Mouse (Mus musculus) right cerebral cortex, postnatal 25 days (tissue): ENCODE results near the gene Zfp597.
"Not testable (repeated sequence)": the region's sequence is repeated elsewhere in the genome, so short reads cannot be mapped to it uniquely, and the experiment has no call there.

Experiments used
- DNase-seq: peaks from one replicate; pipeline ENCODE4 v3.0.0; 2022

Gene Zfp597

DNA sequence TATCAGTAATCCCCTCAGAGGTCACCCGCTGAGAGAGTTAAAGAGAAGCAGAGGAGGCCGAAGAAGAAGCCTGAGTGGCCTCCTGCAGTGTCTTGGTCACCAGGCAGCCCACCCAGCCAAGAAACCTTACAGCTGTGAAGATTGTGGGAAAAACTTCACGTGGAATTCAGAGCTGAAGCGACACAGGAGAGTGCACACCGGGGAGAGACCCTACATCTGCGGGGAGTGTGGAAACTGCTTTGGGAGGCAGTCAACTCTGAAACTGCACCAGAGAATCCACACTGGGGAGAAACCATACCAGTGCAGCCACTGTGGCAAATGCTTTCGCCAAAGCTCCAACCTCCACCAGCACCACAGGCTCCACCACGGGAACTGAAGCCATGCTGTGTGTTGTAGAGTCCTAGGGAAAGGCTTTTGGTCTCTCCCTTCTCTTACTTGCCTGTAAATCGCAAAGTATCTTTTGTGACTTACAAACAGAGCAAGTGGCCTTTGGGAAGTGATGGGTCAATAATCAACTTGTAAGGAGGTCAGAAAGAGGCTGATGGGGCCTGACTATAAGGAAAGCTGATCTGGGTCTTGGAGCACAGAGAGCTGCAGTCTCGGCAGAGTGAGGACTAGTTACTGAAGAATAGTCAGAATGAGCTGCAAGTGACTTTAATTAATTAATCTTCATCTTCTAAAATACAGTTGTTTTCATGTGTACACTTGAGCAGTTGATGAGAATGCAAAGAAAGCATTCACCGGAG lies 29.8 kb downstream of the Zfp597 start:
- DNase-seq: no peak

- DNase-seq: no peak
Observed at GRCm38 (mm10) chr16:3852586-3852985, 31.8 kb downstream of the Zfp597 start.

- DNase-seq: not testable (repeated sequence)
Observed at GRCm38 (mm10) chr16:3851301-3851700, 33.1 kb downstream of the Zfp597 start.

GRCm38 (mm10) chr16:3848416-3848815 lies 35.9 kb downstream of the Zfp597 start:
- no peak for DNase-seq

DNA sequence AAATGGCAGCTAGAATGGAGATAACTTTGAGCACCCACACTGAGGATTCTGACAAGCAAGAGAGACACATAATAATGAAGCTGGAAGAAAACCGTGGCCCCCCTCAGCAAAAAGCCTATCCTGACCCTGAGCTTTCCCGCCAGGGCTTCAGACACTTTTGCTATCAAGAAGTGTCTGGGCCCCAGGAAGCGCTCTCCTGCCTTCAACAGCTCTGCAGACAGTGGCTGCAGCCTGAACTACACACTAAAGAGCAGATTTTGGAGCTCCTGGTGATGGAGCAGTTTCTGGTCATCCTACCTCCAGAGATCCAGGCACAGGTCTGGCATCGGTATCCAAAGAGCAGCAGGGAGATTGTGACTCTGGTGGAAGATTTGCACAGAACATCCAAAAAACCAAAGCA lies 36.5 kb downstream of the Zfp597 start:
- DNase-seq: no peak

DNA sequence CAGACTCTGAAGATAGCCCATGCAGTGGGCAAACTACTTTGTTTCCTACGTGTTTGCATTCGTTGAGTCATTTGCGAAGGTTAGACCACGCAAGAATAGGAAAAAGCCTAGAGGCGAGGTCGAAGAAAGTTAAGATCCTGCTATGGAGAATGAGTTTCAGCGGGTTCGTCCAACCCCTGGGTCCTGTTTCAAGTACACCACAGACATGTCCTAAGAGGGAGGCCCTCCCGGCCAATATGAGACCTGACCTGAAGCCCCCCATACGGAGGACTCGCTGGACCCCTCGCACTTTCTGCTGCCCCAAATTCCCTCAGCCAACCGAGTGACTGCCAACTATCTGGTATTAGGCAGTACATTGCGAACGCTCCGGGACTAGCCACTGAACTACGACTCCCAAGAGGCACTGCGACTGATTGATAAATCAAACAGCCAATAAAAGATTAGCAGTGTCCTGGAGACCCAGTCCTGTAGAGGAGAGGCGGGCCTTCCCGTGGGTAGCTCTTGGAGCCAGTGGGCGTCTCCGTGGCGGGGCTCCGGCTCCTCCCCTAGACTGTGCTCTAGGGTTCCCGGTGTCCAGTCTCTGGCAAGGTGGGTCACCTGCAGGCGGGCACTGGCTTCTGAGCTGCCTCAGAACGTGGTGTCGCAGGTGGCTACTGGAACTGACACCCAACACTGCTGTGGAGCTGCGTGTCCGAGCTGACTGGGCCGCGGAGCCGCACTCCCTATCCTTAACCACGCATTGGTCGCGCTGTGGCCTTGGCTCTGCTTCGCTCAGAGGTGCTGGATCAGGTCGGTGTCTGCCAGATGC lies 37.4 kb downstream of the Zfp597 start, which contains the start of gene Zfp174:
Gene Zfp174, plus strand, starts transcription at position 558 of the 808 bp plus-strand sequence.
- peak; percentile 91 for DNase-seq

GRCm38 (mm10) chr16:3843796-3844195 lies 40.6 kb downstream of the Zfp597 start:
- DNase-seq: no peak

DNA sequence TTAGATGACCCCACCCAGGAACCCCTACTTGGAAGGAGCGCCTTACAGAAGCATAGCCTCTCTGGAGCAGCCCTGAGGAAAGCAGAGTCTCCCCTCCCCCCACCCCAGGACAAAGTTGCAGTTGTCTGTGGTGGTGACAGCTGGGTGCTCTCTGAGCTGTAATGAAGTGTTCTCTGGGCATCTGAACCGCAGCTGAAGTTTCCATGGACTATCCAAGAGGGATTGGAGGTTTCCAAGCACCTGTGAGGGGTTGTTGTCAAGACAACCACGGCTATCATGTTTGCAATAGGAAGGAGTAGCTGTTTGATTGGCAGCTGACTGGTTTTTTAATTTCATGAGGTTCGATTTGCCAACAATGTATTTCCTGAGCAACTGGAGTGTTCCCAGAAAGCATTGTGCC lies 41.4 kb downstream of the Zfp597 start:
- no peak for DNase-seq

DNA sequence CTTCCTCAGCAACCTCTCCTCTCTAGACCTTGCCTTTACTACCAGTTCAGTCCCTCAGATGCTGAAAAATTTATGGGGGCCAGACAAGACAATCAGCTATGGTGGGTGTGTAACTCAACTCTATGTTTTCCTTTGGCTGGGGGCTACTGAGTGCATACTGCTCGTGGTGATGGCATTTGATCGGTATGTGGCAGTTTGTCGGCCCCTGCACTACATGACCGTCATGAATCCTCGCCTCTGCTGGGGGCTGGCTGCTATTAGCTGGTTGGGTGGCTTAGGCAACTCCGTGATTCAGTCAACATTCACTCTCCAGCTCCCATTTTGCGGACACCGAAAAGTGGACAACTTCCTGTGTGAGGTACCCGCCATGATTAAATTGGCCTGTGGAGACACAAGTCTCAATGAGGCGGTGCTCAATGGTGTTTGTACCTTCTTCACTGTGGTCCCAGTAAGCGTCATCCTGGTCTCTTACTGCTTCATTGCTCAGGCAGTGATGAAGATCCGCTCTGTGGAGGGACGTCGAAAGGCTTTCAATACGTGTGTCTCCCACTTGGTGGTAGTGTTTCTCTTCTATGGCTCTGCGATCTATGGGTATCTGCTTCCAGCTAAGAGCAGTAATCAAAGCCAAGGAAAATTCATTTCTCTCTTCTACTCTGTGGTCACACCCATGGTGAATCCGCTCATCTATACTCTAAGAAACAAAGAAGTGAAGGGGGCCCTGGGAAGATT lies 45.0 kb downstream of the Zfp597 start:
- DNase-seq: no peak

GRCm38 (mm10) chr16:3835461-3835860 lies 48.9 kb downstream of the Zfp597 start:
- no peak for DNase-seq

GRCm38 (mm10) chr16:3830588-3831109 lies 53.7 kb downstream of the Zfp597 start, which contains the start of gene Olfr15:
Gene Olfr15 (plus strand): TSS chr16:3830878.
- no peak for DNase-seq

GRCm38 (mm10) chr16:3829727-3830126 lies 54.6 kb downstream of the Zfp597 start:
- DNase-seq: no peak

DNA sequence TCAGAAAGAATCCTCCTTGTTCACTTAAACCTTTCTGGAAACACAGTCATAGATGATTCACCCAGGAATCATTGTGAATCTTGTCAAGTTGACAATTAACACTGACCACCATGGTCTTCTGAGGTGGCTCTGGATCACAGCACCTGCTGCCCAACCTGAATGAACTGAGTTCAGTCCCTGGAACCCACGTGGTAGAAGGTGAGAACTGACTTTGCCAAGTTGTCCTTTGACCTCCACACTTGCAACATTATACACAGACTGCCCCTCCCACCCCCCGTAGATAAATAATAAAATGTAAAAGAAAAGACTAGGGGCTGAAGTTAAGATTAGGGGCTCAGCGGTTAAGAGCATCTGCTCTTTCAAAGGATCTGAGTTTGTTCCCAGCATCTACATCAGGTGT lies 56.3 kb downstream of the Zfp597 start:
- no peak for DNase-seq

GRCm38 (mm10) chr16:3820202-3820601 lies 64.2 kb downstream of the Zfp597 start:
- DNase-seq: no peak

DNA sequence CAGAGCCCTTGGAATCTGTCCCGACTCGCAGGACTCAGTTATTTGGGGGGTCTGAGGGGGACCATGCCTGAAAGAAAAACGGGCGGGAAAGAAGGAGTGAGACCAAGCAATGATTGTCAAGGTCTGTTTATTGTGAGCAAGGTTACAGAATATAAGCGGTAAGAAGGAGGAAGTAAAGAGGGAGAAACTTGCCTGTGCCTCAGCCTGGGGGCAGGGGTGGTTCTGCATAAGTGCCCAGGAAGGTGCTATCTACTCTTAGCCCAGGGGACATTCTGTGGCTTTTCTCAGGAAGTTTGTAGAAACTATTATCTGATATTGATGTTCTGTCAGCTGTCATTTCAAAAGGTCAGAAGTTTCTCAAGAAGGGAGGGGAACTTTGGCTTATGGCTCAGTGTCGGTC lies 69.7 kb downstream of the Zfp597 start:
- DNase-seq: not testable (repeated sequence)
